Mouse (Mus musculus): ENCODE data around the gene Bglap.

DNA sequence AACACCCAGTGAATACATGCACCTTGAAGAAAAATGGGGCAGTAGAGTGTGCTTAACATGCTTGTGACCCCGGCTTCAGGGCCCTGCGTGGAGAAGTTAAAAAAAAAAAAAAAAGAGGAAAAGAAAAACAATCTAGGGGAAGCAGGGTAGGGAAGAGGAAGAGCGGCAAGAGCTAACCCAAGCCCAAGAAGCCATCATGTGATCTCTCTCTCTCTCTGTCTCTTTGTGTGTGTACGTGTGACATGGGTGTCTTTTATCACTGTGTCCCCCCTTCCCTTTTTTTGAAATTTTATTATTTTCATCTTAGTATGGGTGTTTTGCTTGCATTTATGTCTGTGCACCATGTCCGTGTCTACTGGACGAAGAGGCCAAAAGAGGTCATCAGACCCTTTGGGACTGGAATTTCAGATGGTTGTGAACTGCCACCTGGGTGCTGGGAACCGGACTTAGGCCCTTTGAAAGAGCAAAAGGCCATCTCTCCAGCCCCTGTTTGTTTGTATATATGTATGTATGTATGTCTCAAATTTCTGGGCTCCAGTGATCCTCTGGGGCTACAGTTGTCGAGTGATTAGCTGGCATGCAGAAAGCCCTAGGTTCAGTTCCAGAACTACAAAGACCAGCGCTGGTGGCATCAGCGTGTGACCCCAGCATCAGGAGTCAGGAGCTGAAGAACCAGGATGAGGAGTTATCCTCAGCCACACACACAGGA lies 19.4 kb upstream of the Bglap start:
- TF ChIP-seq CTCF (IDR thresholded peaks at IDR 0.05; ENCODE audit: insufficient read depth, low read length), result no peak
- no peak for TF ChIP-seq POLR2A (IDR thresholded peaks at IDR 0.05; ENCODE audit: borderline replicate concordance, extremely low read depth, low read depth, low read length)

Measured in lung, adult 2 months (tissue).